Mouse (Mus musculus) olfactory bulb, adult 2 months (tissue): ENCODE results near the gene Cep57l1.

ENCODE experiments used
- CTCF ChIP-seq: fragments of 200-500 bp; IDR thresholded peaks from 2 replicates; pipeline ENCODE4 v1.5.1; 2012; ENCODE audit warnings: low read depth, mild to moderate bottlenecking, low read length, moderate library complexity; ENCODE audit not compliant: insufficient read depth
- POLR2A ChIP-seq: fragments of 200-500 bp; IDR thresholded peaks from 2 replicates; pipeline ENCODE4 v1.6.1; 2012; ENCODE audit warnings: mild to moderate bottlenecking, low read depth, low read length, moderate library complexity; ENCODE audit not compliant: insufficient read depth

GRCm38 (mm10) chr10:41757226-41757625, 52.4 kb downstream of the Cep57l1 start:
- TF ChIP-seq POLR2A (no peak), CTCF (no peak)
